Mouse (Mus musculus) kidney, adult 18-20 months (tissue): ENCODE data around the gene Rtl5.

ENCODE experiments used
- DNase-seq: peaks from one replicate; pipeline ENCODE4 v3.0.0; 2021

Rtl5 gene

GRCm38 (mm10) chrX:102065213-102065775 lies 5.8 kb downstream of the Rtl5 start:
- no peak for DNase-seq

GRCm38 (mm10) chrX:102064062-102064461 lies 7.0 kb downstream of the Rtl5 start:
- no peak for DNase-seq

- peak; percentile 25 for DNase-seq
Measured at GRCm38 (mm10) chrX:102060891-102061290, 10.2 kb downstream of the Rtl5 start.

GRCm38 (mm10) chrX:102060243-102060642 lies 10.9 kb downstream of the Rtl5 start:
- DNase-seq = no peak

- peak; percentile 32 for DNase-seq
Measured at GRCm38 (mm10) chrX:102059437-102059836, 11.7 kb downstream of the Rtl5 start.

GRCm38 (mm10) chrX:102054009-102054408 lies 17.1 kb downstream of the Rtl5 start:
- DNase-seq = no peak

GRCm38 (mm10) chrX:102053371-102053770 lies 17.7 kb downstream of the Rtl5 start:
- no peak for DNase-seq

GRCm38 (mm10) chrX:102051225-102051624 lies 19.9 kb downstream of the Rtl5 start:
- DNase-seq = no peak

- no peak for DNase-seq
Measured at GRCm38 (mm10) chrX:102050552-102050951, 20.6 kb downstream of the Rtl5 start.

- DNase-seq = no peak
Measured at GRCm38 (mm10) chrX:102042386-102042785, 28.7 kb downstream of the Rtl5 start.

GRCm38 (mm10) chrX:102041562-102041961 lies 29.5 kb downstream of the Rtl5 start:
- DNase-seq = no peak

GRCm38 (mm10) chrX:102037506-102037905 lies 33.6 kb downstream of the Rtl5 start:
- DNase-seq = peak; percentile 63

- no peak for DNase-seq
Measured at GRCm38 (mm10) chrX:102036866-102037361, 34.2 kb downstream of the Rtl5 start.

- DNase-seq = no peak
Measured at GRCm38 (mm10) chrX:102035671-102036070, 35.4 kb downstream of the Rtl5 start.

- DNase-seq = no peak
Measured at GRCm38 (mm10) chrX:102033566-102033965, 37.5 kb downstream of the Rtl5 start.

GRCm38 (mm10) chrX:102032431-102032830 lies 38.7 kb downstream of the Rtl5 start:
- DNase-seq = no peak

- peak; percentile 32 for DNase-seq
Measured at GRCm38 (mm10) chrX:102031851-102032250, 39.3 kb downstream of the Rtl5 start.

GRCm38 (mm10) chrX:102024976-102025375 lies 46.1 kb downstream of the Rtl5 start:
- no peak for DNase-seq

- DNase-seq = no peak
Measured at GRCm38 (mm10) chrX:102019471-102020240, 51.4 kb downstream of the Rtl5 start.

GRCm38 (mm10) chrX:102018890-102019289 lies 52.2 kb downstream of the Rtl5 start:
- DNase-seq = no peak

- DNase-seq = peak; percentile 22
Measured at GRCm38 (mm10) chrX:102017213-102017923, 53.7 kb downstream of the Rtl5 start.
